ENCODE assay signal across 12 mouse cellular contexts in the genomic region with DNA sequence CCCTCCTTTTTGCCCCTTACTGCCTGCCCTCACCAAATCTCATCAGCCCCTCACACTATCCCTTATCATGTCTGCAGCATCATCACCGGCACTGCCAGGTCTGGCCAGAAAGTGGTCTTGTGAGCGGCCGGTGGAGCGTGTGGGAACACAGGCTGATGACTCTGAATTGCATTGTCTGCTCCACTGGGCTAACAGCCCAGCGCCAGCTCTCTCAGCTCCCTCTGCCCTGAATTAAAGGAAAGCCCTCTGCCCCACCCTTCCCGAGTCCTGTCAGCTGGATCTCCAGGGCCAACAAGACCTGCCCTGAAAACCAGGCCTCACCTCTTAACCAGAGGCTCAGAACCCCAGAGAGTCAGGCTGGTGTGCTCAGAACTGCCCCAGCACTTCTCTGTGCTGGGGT.
A peak's percentile ranks its signal among the peaks of the same experiment; 100 is the strongest.
DNase-seq lines count a peak whose midpoint lies in the region; ATAC-seq and TF ChIP-seq lines count a peak whose summit lies in the region.
"Had no signal": no experiment of that assay in that cellular context is flagged by ENCODE, and none has a peak within 500 bp of the region (broad histone marks: within the 10 kb centered on the region; RNA-seq: fewer than 3 reads in every experiment).

No protein-coding gene starts in this region.

- no peaks in the 10 kb centered on the region for H3K27me3 ChIP-seq in hindbrain, embryonic 14.5 days (ENCODE audit: control insufficient read depth, insufficient read depth, low read length)
- H3K27me3 ChIP-seq: lung, embryonic 15.5 days; neural tube, embryonic 15.5 days had no signal

- no peaks in the 10 kb centered on the region for H3K9me3 ChIP-seq in hindbrain, embryonic 14.5 days (ENCODE audit: control insufficient read depth, low read length)
- H3K9me3 ChIP-seq: lung, embryonic 15.5 days; neural tube, embryonic 15.5 days had no signal

- no peaks in the 10 kb centered on the region for H3K36me3 ChIP-seq in hindbrain, embryonic 14.5 days (replicated peaks; ENCODE audit: control insufficient read depth, insufficient read depth)
- H3K36me3 ChIP-seq: lung, embryonic 15.5 days; neural tube, embryonic 15.5 days had no signal

- ATAC-seq in hindbrain, embryonic 14.5 days (ENCODE audit: low FRiP score) = 0 out of 2 replicates have a peak, but pooled peaks have one; percentile 44

- WGBS in hindbrain, embryonic 14.5 days = 6% methylated on average over 6 of the region's 6 CpGs

- H3K4me1 ChIP-seq in hindbrain, embryonic 14.5 days (replicated peaks; ENCODE audit: control insufficient read depth, insufficient read depth, low read length) = 0 out of 2 replicates have a peak, but pooled peaks cover 6% of the 10 kb centered on the region
- H3K4me1 ChIP-seq: lung, embryonic 15.5 days had no signal

- 0 out of 2 replicates have a peak overlapping the region, but pooled peaks have one; percentile 28 for H3K27ac ChIP-seq in gastrocnemius, adult 2 months
- no peak overlapping the region for H3K27ac ChIP-seq in hindbrain, embryonic 14.5 days
- H3K27ac ChIP-seq: lung, embryonic 15.5 days; neural tube, embryonic 15.5 days had no signal

- no peak overlapping the region for H3K9ac ChIP-seq in hindbrain, embryonic 14.5 days
- H3K9ac ChIP-seq: lung, embryonic 15.5 days; neural tube, embryonic 15.5 days had no signal

- H3K4me2 ChIP-seq in hindbrain, embryonic 14.5 days (replicated peaks) = no peak overlapping the region
- H3K4me2 ChIP-seq: lung, embryonic 15.5 days; neural tube, embryonic 15.5 days had no signal

- DNase-seq in gastrocnemius, adult 2 months = peak; percentile 24
- DNase-seq in gastrocnemius, postnatal 25 days = no peak
- DNase-seq in kidney, postnatal 36 days = peak; percentile 8 to 19
- DNase-seq in kidney, adult 11 months = no peak
- DNase-seq in brain, embryonic 14.5 days (ENCODE audit: low read depth) = peak; percentile 63
- no peak for DNase-seq in hindbrain, embryonic 14.5 days (ENCODE audit: low spot score)
- DNase-seq in layer of hippocampus, adult 8-10 months (ENCODE audit: low spot score in 2 of 2) = no peak
- DNase-seq: cerebellum, adult 11 months; liver; thymus, adult 2 months had no signal

- TF ChIP-seq CTCF in gastrocnemius, adult 2 months (IDR thresholded peaks at IDR 0.05) = no peak
- TF ChIP-seq CTCF in brain, embryonic 14.5 days (IDR thresholded peaks at IDR 0.05; ENCODE audit: borderline replicate concordance, extremely low read depth, insufficient read depth, insufficient read length) = no peak

- intact Hi-C loops in gastrocnemius, adult 2 months (cut with DNase I) = no loop called here

- H3K4me3 ChIP-seq in gastrocnemius, adult 2 months = no peak overlapping the region
- no peak overlapping the region for H3K4me3 ChIP-seq in hindbrain, embryonic 14.5 days (replicated peaks; ENCODE audit: low read length)
- H3K4me3 ChIP-seq: lung, embryonic 15.5 days; neural tube, embryonic 15.5 days had no signal

- no peak for TF ChIP-seq POLR2A in brain, embryonic 14.5 days (IDR thresholded peaks at IDR 0.05; ENCODE audit: borderline replicate concordance, extremely low read depth, insufficient read depth, insufficient read length, poor library complexity, severe bottlenecking)

Comparison
In these comparisons a context has a peak if more than half of its experiments do, and no peak if none do; other contexts are left out.
1. DNase-seq: peak in gastrocnemius, adult 2 months (single experiment), kidney, postnatal 36 days (2 of 2) and brain, embryonic 14.5 days (single experiment); none in gastrocnemius, postnatal 25 days (single experiment), kidney, adult 11 months (single experiment), hindbrain, embryonic 14.5 days (single experiment) and layer of hippocampus, adult 8-10 months (0 of 2).